ENCODE assay signal across 8 mouse cellular contexts in genomic region chrX:87238191-87238590, GRCm38 (mm10).
DNase-seq lines count a peak whose midpoint lies in the region; ATAC-seq and TF ChIP-seq lines count a peak whose summit lies in the region.
"Not testable (repeated sequence)": the region's sequence is repeated elsewhere in the genome, so short reads cannot be mapped to it uniquely, and the experiment has no call there.

No protein-coding gene starts in this region.

- not testable (repeated sequence) for H3K9me3 ChIP-seq in embryonic facial prominence, embryonic 11.5 days (replicated peaks; ENCODE audit: control insufficient read depth, low read length); stomach, embryonic 14.5 days (ENCODE audit: control insufficient read depth, low read depth, low read length)

- H3K36me3 ChIP-seq in embryonic facial prominence, embryonic 11.5 days (replicated peaks; ENCODE audit: control insufficient read depth, insufficient read depth, low read depth, low read length); stomach, embryonic 14.5 days (ENCODE audit: control insufficient read depth, insufficient read depth, low read length): not testable (repeated sequence)

- TF ChIP-seq POLR2A in bone marrow, adult 2 months (IDR thresholded peaks at IDR 0.05; ENCODE audit: borderline replicate concordance, control insufficient read depth, low read depth, low read length) = peak; percentile 14; the same call in 1 of the 2 replicates

- not testable (repeated sequence) for TF ChIP-seq CTCF in bone marrow, adult 2 months (IDR thresholded peaks at IDR 0.05; ENCODE audit: control insufficient read depth, insufficient read depth, low read length)

- peak overlapping the region; percentile 21; the same call in 1 of the 2 replicates for H3K27ac ChIP-seq in bone marrow, adult 2 months (ENCODE audit: control insufficient read depth, insufficient read depth, low read depth, low read length, poor library complexity)
- H3K27ac ChIP-seq in embryonic facial prominence, embryonic 11.5 days (replicated peaks; ENCODE audit: low read depth, low read length); stomach, embryonic 14.5 days (ENCODE audit: low read length): not testable (repeated sequence)

- H3K4me3 ChIP-seq in bone marrow, adult 2 months (replicated peaks; ENCODE audit: control insufficient read depth, low read depth, low read length); embryonic facial prominence, embryonic 11.5 days (ENCODE audit: low read depth, low read length); stomach, embryonic 14.5 days (ENCODE audit: low read depth, low read length): not testable (repeated sequence)

- H3K4me1 ChIP-seq in bone marrow, adult 2 months (ENCODE audit: control insufficient read depth, insufficient read depth, low read length); embryonic facial prominence, embryonic 11.5 days (ENCODE audit: control insufficient read depth, insufficient read depth, low read length); stomach, embryonic 14.5 days (ENCODE audit: control insufficient read depth, insufficient read depth, low read length): not testable (repeated sequence)

- WGBS in bone marrow, adult 2 months = 46% methylated on average over 11 of the region's 11 CpGs
- WGBS in embryonic facial prominence, embryonic 11.5 days = 69% methylated on average over 11 of the region's 11 CpGs
- 71% methylated on average over 11 of the region's 11 CpGs for WGBS in stomach, embryonic 14.5 days

- H3K27me3 ChIP-seq in embryonic facial prominence, embryonic 11.5 days (ENCODE audit: control insufficient read depth, insufficient read depth, low read length); stomach, embryonic 14.5 days (ENCODE audit: control insufficient read depth, insufficient read depth, low read length): not testable (repeated sequence)

- 0 out of 2 replicates have a peak, but pooled peaks have one; percentile 76 for ATAC-seq in embryonic facial prominence, embryonic 11.5 days (replicated peaks; ENCODE audit: insufficient number of reproducible peaks, low FRiP score, low TSS enrichment, low read depth)
- ATAC-seq in monocyte, adult 5-6 weeks (replicated peaks; ENCODE audit: insufficient number of reproducible peaks, low FRiP score, low TSS enrichment, poor library complexity, severe bottlenecking) = peak; percentile 87
- 0 out of 2 replicates have a peak, but pooled peaks have one; percentile 82 for ATAC-seq in stomach, embryonic 14.5 days (ENCODE audit: insufficient number of reproducible peaks, insufficient read depth, low FRiP score, low read depth)

- H3K4me2 ChIP-seq in embryonic facial prominence, embryonic 11.5 days (ENCODE audit: low read depth, low read length); stomach, embryonic 14.5 days (replicated peaks; ENCODE audit: low read depth, low read length): not testable (repeated sequence)

- DNase-seq in CD4-positive, CD25-positive, alpha-beta regulatory T cell, adult 2 months (ENCODE audit: low read depth, low spot score) = peak; percentile 97
- DNase-seq in embryonic facial prominence, embryonic 11.5 days (ENCODE audit: low spot score) = peak; percentile 98
- peak; percentile 7 for DNase-seq in heart, adult 8-10 months (ENCODE audit: low spot score)
- peak; percentile 0 for DNase-seq in kidney, adult 9 months
- DNase-seq in liver = peak; percentile 93

- H3K9ac ChIP-seq in embryonic facial prominence, embryonic 11.5 days (replicated peaks; ENCODE audit: low read length); stomach, embryonic 14.5 days (replicated peaks; ENCODE audit: low read depth, low read length): not testable (repeated sequence)

Comparison
In these comparisons a context has a peak if more than half of its experiments do, and no peak if none do; other contexts are left out.
1. DNase-seq: peak in every context shown above with its lines; median percentile 98 in embryonic facial prominence, embryonic 11.5 days; 97 in CD4-positive, CD25-positive, alpha-beta regulatory T cell, adult 2 months; 93 in liver; 7 in heart, adult 8-10 months; 0 in kidney, adult 9 months.